Mouse (Mus musculus) heart, embryonic 16.5 days (tissue): ENCODE data around the gene Nek8. TPM values are rescaled to one million over a fixed set of nuclear protein-coding genes. Genes with fewer than 3 reads are reported as not detected.
"Not testable (repeated sequence)": the region's sequence is repeated elsewhere in the genome, so short reads cannot be mapped to it uniquely, and the experiment has no call there.

Experiments
- ATAC-seq: fragments of 200-750 bp; cut with Nextera tagmentation; replicated peaks from 2 replicates; pipeline ENCODE4 v1.8.0; 2017; ENCODE audit warnings: moderate number of reproducible peaks; ENCODE audit not compliant: insufficient read depth, low FRiP score; ENCODE audit errors: extremely low read depth
- H3K27ac ChIP-seq: fragments of 300-500 bp; sonication (generic); 2 replicates; pipeline ENCODE4 v1.5.1; 2014; ENCODE audit warnings: mild to moderate bottlenecking, low read length, control low read depth, moderate library complexity
- H3K27me3 ChIP-seq: fragments of 300-500 bp; sonication (generic); 2 replicates; pipeline ENCODE4 v1.6.1; 2014; ENCODE audit warnings: low read length, mixed read lengths; ENCODE audit not compliant: control insufficient read depth, insufficient read depth
- H3K36me3 ChIP-seq: fragments of 300-500 bp; sonication (generic); 2 replicates; pipeline ENCODE4 v1.6.1; 2014; ENCODE audit not compliant: control insufficient read depth, insufficient read depth
- H3K4me1 ChIP-seq: fragments of 300-500 bp; sonication (generic); 2 replicates; pipeline ENCODE4 v1.6.1; 2014; ENCODE audit warnings: low read length, mixed read lengths; ENCODE audit not compliant: control insufficient read depth, insufficient read depth
- H3K4me2 ChIP-seq: fragments of 300-500 bp; sonication (generic); 2 replicates; pipeline ENCODE4 v1.6.1; 2014; ENCODE audit warnings: low read depth, mild to moderate bottlenecking, control low read depth, low read length
- H3K4me3 ChIP-seq: fragments of 300-500 bp; sonication (generic); 2 replicates; pipeline ENCODE4 v1.5.1; 2014; ENCODE audit warnings: mild to moderate bottlenecking, control low read depth, low read length
- H3K9ac ChIP-seq: fragments of 300-500 bp; sonication (generic); 2 replicates; pipeline ENCODE4 v1.6.1; 2014; ENCODE audit warnings: low read length, control low read depth
- H3K9me3 ChIP-seq: fragments of 300-500 bp; sonication (generic); replicated peaks from 2 replicates; pipeline ENCODE4 v1.6.1; 2016; ENCODE audit warnings: low read length; ENCODE audit not compliant: control insufficient read depth
- WGBS: fragments of 180-500 bp; shearing (Covaris S2); extraction: QIAGEN DNeasy Blood & Tissue Kit; methylation state at CpG from one replicate; pipeline ENCODE4 v1.1.7; 2014; 5-methylcytosine and 5-hydroxymethylcytosine counted together
- polyA plus RNA-seq: library from polyadenylated mRNA; unstranded; fragments of >200 nt; fragmentation: Nextera tagmentation; extraction: Ambion mirVana; gene quantifications from 2 replicates; pipeline ENCODE4 v1.2.1, GENCODE M21; 2015

Nek8 gene
- polyA plus RNA-seq, 1 experiment from 2014 or later: 17.7 TPM

DNA sequence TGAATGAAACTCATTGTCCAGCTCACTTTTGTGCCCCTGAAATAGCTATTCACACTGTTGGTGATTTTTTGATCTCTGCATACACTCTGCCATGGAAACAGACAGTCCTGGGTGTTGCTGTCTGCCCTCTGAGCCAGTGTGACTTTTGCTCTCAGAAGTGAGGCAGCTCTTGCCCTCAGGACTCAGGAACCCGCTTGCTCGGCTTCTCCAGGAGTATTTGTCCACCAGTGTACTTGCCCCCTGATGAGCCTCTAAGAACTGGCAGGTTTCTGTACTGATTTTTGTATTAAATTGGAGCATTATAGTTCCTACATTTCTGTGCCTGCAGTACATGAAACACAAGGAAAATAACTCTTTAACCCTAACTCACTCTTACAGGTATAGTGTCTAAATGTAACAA, 33.0 kb downstream of the Nek8 start:
- WGBS: 88% methylated on average over 2 of the region's 2 CpGs
- ATAC-seq: no peak
- Histone ChIP-seq H3K9ac (no peak overlapping the region), H3K4me3 (no peak overlapping the region), H3K4me2 (no peak overlapping the region), H3K9me3 (no peaks in the 10 kb centered on the region), H3K27ac (no peak overlapping the region), H3K27me3 (no peaks in the 10 kb centered on the region), H3K36me3 (peaks cover 32% of the 10 kb centered on the region), H3K4me1 (peaks cover 15% of the 10 kb centered on the region)

- H3K27ac ChIP-seq: no peak overlapping the region
- no peak for ATAC-seq
- peaks cover 17% of the 10 kb centered on the region for H3K36me3 ChIP-seq
- H3K9me3 ChIP-seq: no peaks in the 10 kb centered on the region
- no peak overlapping the region for H3K4me3 ChIP-seq
- H3K27me3 ChIP-seq: no peaks in the 10 kb centered on the region
- peaks cover 25% of the 10 kb centered on the region for H3K4me1 ChIP-seq
- no peak overlapping the region for H3K9ac ChIP-seq
- WGBS: 39% methylated on average over 5 of the region's 5 CpGs
- no peak overlapping the region for H3K4me2 ChIP-seq
Observed at GRCm38 (mm10) chr11:78140665-78141064, 35.8 kb downstream of the Nek8 start.

DNA sequence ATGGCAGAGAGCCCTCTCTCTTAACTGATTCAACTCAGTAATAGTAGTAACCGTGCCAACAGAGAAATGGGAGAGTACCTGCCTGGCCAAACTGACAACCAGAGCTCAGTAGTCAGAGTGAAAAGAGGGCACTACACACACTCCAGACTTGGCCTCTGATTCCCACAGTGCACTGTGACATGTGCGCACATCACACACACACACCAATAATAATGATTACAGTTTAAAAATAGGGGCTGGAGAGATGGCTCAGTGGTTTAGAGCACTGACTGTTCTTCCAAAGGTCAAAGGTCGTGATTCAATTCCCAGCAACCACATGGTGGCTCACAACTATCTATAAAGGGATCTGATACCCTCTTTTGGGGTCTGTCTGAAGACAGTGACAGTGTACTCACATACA, 38.5 kb downstream of the Nek8 start:
- 74% methylated on average over 3 of the region's 3 CpGs for WGBS
- Histone ChIP-seq H3K4me2 (no peak overlapping the region), H3K27me3 (no peaks in the 10 kb centered on the region), H3K36me3 (peaks cover 1% of the 10 kb centered on the region), H3K9ac (no peak overlapping the region), H3K4me1 (peaks cover 31% of the 10 kb centered on the region), H3K27ac (no peak overlapping the region), H3K4me3 (no peak overlapping the region), H3K9me3 (no peaks in the 10 kb centered on the region)
- ATAC-seq: 0 out of 2 replicates have a peak, but pooled peaks have one; percentile 26

- H3K4me1 ChIP-seq: peaks cover 35% of the 10 kb centered on the region
- no peak overlapping the region for H3K4me3 ChIP-seq
- H3K36me3 ChIP-seq: no peaks in the 10 kb centered on the region
- no peaks in the 10 kb centered on the region for H3K27me3 ChIP-seq
- no peaks in the 10 kb centered on the region for H3K9me3 ChIP-seq
- H3K27ac ChIP-seq: peak overlapping the region; percentile 58; the same call in 1 of the 2 replicates
- WGBS: 61% methylated on average over 4 of the region's 4 CpGs
- H3K9ac ChIP-seq: no peak overlapping the region
- H3K4me2 ChIP-seq: no peak overlapping the region
- ATAC-seq: peak; percentile 46; the same call in 1 of the 2 replicates
Observed at GRCm38 (mm10) chr11:78137584-78137983, 38.9 kb downstream of the Nek8 start.

DNA sequence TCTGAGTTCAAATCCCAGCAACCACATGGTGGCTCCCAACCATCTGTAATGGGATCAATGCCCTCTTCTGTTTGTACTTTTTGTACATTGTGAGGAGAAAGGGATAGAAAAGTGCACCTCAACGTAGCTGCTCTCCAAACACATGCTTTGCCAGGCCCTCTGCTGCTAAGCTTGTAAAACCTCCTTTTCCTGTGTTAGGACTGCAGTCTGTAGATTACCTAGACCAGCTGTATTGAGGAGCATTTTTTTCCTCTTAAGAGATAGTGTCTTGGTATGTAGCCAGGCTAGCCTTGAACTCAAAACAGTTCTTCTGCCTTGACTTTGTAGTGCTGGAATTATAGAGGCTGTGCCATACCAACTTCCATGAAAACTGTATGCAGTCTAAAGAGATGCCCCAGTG, 40.3 kb downstream of the Nek8 start:
- H3K4me2 ChIP-seq: no peak overlapping the region
- no peaks in the 10 kb centered on the region for H3K9me3 ChIP-seq
- no peaks in the 10 kb centered on the region for H3K36me3 ChIP-seq
- no peak overlapping the region for H3K27ac ChIP-seq
- peaks cover 29% of the 10 kb centered on the region for H3K4me1 ChIP-seq
- 75% methylated on average over 1 of the region's 1 CpGs for WGBS
- H3K9ac ChIP-seq: no peak overlapping the region
- ATAC-seq: no peak
- no peak overlapping the region for H3K4me3 ChIP-seq
- no peaks in the 10 kb centered on the region for H3K27me3 ChIP-seq

- not testable (repeated sequence) for H3K4me3 ChIP-seq, H3K36me3 ChIP-seq, H3K9me3 ChIP-seq, H3K27ac ChIP-seq, H3K27me3 ChIP-seq, H3K4me2 ChIP-seq, ATAC-seq, H3K9ac ChIP-seq
- WGBS: 92% methylated on average over 7 of the region's 7 CpGs
- peaks cover 21% of the 10 kb centered on the region for H3K4me1 ChIP-seq
Observed at GRCm38 (mm10) chr11:78135314-78135713, 41.2 kb downstream of the Nek8 start.

- Histone ChIP-seq H3K36me3 (no peaks in the 10 kb centered on the region), H3K9me3 (no peaks in the 10 kb centered on the region), H3K9ac (no peak overlapping the region), H3K4me1 (peaks cover 23% of the 10 kb centered on the region), H3K27me3 (no peaks in the 10 kb centered on the region), H3K27ac (no peak overlapping the region), H3K4me2 (no peak overlapping the region), H3K4me3 (no peak overlapping the region)
- WGBS: 81% methylated on average over 3 of the region's 3 CpGs
- ATAC-seq: no peak
Observed at GRCm38 (mm10) chr11:78134344-78134743, 42.1 kb downstream of the Nek8 start.

DNA sequence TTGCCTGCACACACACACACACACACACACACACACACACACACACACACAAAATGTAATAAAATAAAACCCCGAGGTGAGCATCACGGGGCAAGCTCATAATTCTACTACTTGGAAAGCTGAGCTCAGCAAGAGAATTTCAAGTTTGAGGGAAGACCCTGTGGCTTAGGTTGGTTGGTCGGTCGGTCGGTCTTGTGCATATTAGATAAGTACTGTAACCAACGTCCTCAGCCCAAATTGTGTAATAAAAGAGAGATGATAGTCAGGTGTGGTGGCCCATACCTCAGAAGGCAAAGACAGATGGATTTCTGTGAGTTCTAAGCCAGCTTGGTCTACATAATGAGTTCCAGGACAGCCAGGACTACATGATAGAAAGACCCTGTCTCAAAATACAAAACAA, 42.6 kb downstream of the Nek8 start:
- H3K9me3 ChIP-seq: no peaks in the 10 kb centered on the region
- no peak overlapping the region for H3K27ac ChIP-seq
- WGBS: 90% methylated on average over 6 of the region's 6 CpGs
- no peak overlapping the region for H3K4me3 ChIP-seq
- H3K9ac ChIP-seq: no peak overlapping the region
- no peaks in the 10 kb centered on the region for H3K27me3 ChIP-seq
- no peaks in the 10 kb centered on the region for H3K36me3 ChIP-seq
- no peak for ATAC-seq
- peaks cover 27% of the 10 kb centered on the region for H3K4me1 ChIP-seq
- H3K4me2 ChIP-seq: no peak overlapping the region

GRCm38 (mm10) chr11:78129458-78129857, 47.0 kb downstream of the Nek8 start:
- Histone ChIP-seq H3K4me2 (no peak overlapping the region), H3K4me3 (no peak overlapping the region), H3K4me1 (peaks cover 21% of the 10 kb centered on the region), H3K9me3 (no peaks in the 10 kb centered on the region), H3K27ac (0 out of 2 replicates have a peak overlapping the region, but pooled peaks have one; percentile 4), H3K9ac (no peak overlapping the region), H3K36me3 (no peaks in the 10 kb centered on the region), H3K27me3 (no peaks in the 10 kb centered on the region)
- no peak for ATAC-seq
- WGBS: 47% methylated on average over 8 of the region's 8 CpGs
